Mouse (Mus musculus): ENCODE data around the gene Ddc.

The Ddc gene

GRCm38 (mm10) chr11:11841590-11841989 lies 56.4 kb downstream of the Ddc start:
- no peak for DNase-seq

DNA sequence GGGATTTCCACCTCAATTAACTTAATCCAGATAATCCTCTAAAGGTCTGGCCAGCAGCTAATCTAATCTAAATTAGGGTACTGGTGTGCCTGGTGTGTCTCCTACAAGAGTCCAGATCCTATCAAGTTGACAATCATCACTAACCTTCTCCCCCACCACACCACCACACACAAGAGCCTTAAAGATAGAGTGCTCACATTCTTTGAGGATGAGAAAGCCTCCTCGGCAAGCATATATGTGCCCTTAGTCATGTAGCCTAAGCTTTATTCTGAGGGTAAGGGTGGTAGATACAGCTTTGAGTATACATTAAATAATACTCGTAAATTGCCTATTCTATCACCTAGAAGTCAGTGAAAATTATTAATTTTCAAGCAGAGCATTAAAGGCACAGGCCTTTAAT lies 57.2 kb downstream of the Ddc start:
- no peak for DNase-seq

DNA sequence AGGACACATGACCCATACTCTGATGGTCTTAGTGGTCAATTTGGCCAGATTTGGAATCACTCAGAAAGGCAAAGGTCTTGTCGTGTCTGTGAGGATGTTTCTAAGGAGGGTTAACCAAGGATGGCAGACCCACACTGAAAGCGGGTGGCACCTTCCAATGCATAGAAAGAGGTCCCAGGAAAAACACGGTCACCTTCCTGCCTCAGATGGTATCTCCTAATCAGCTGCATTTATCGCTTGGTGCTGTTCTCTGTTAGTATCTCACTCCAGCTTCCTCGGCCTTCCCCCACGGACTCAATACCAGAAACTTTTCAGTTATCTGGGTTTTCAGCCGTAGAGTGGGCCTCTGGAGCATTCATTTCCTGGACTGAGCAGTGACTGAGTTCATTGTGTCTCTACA lies 58.1 kb downstream of the Ddc start:
- no peak for DNase-seq

- no peak for DNase-seq
Measured at GRCm38 (mm10) chr11:11837384-11837783, 60.6 kb downstream of the Ddc start.

DNA sequence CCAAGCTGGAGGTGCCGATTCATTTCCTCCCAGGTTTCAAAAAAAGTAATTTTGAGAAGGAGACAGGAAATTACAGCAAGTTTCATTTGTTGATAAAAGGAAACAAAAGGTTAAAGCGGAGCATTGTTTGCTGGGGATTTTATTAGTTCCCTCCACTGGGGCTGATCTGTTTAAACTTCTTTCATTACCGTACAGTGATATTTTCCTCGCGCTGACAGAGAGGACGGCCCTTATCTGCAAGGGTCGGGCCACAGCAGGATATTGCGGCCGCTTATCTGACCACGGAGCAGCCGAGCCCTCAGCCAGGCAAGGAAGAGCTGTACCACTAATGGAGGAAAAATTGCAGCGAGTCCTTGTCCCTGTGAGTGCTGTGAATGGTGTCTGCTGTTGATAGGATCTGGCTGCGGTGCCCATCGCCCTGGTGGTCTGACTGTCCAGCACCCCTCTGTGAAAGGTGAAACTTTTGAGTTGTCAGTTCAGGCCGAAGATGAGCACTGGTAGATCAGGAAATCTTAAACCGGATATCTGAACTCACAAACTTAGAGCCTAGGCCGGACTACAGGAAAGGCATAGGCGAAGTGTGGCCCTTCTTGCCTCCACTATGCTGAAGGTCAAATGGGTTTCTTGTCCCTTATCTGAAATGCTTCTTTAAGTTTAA lies 61.1 kb downstream of the Ddc start:
- peak in 1 of 2 experiments; percentile 4 for DNase-seq

GRCm38 (mm10) chr11:11836262-11836661 lies 61.7 kb downstream of the Ddc start:
- DNase-seq: no peak

DNA sequence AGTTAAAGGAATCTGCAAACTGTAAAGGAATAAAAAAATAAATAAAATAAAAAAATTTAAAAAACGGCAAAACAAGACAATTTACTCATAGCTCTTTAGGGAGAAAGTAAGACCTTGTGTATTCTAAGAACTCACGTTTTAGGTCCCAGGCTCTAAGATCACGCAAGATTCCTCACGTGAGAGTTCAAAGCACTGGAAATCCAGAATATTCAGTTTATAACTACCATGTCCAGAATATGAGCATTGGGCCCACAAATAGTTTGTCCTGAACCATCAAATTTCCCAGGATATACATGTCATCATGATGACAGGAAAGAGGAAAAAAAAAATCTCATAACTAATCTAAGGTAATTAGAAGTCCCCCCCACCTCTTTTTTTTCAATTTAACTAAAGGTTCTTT lies 62.2 kb downstream of the Ddc start:
- DNase-seq: no peak

DNA sequence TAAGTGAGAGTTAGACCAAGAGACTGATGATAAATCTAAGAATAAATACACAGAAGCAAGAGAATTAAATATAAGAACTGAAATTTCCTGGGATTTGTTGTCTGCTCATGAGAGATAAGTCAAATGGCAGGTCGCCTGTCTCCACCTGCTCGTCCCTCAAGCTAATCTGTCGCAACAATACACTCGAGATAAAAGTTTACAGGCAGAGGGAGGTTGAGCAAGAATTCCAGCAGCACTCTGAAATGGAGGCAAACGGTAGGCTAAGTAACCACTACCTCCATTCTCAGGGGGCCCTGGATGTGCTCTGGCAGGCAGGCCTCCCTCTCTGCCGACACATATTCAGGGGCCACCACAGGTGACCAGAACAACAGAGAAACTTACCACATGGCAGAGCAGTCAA lies 62.6 kb downstream of the Ddc start:
- DNase-seq: no peak

DNA sequence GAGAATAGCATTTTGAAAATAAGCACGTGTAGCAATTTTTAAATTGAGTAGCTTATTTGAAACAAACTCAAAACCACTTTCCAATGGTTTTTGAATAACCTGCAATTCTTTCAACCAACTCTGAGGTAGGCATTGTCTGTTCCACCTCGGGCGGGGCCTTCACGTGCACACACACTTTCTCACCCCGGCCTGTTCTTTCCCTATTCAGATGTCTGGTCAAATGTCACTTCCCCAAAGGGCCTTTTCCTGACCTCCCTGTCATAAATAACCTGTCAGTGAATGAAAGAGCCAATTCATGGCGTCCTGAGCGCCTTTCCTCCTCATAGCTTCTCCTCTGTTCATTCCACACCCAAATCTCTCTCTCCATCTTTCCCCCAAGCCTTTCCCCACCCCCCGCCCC lies 64.8 kb downstream of the Ddc start:
- DNase-seq: no peak

GRCm38 (mm10) chr11:11832755-11833084 lies 65.2 kb downstream of the Ddc start:
- no peak for DNase-seq

- DNase-seq: no peak
Measured at GRCm38 (mm10) chr11:11831940-11832754, 65.8 kb downstream of the Ddc start.

DNA sequence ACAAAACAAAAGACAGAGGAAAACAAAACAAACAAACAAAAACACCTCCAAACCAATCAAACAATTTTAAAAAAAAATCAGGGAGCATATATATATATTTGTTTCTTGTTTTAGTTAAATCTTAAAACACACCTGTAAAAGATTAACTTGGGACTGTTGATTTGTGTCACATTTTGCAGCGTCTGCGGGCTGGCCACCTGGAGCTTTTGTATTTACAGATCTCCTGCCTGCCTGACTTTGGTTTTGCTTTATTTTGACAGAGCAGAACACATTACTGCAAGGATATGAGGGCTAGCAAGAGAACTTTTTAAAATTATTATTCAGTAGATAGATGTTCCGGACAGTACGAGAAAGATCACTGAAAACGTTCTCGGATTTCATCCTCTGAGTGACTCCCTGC lies 66.4 kb downstream of the Ddc start:
- no peak for DNase-seq

DNA sequence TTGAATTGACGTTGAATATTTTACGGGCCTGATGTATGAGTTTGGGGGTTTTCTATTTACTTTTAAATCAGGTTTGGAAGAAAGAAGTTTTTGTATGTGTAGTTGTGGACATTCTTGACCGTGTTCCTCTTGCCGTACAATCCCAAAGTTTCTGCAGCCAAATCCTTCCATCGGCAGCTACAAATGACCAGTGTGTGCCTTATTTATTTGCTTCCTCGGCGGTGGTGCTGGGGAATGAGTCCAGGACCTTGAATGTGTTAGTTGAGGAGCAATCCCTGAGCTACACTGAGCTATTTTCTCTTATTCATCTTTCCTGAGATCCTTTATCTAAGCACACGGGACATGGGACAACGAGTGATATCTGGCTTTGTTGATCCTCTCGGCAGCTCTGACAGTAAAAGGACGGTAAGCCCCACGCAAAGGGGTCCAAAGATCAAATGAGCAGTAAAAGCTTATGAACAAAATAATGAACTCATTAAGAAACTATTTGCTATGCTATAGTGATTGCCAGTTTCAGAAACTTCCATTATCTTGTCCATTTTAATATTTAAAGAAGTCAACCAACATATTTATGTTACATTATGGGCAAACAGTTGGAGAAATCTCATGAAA lies 67.0 kb downstream of the Ddc start:
- DNase-seq: no peak

- no peak for DNase-seq
Measured at GRCm38 (mm10) chr11:11829161-11830000, 68.6 kb downstream of the Ddc start.

DNA sequence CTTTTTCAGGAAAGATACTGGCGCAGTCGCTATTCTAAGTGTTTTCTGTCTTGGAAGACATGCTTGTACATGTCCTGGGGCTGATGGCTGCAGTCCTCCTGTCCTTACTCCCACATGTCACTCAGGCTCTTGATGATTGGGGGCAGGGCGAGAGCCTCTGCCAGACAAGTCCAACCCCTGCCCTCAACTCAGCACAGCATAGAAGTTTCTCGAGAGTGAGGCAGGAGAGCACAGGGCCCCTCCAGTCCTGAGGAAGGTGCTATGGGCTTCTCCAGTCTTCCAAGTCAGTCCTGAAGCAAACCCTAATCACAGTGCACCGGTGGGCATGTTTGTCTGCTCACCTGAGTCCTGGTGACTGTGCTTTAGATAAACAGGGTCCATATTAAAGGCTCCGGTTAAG lies 69.2 kb downstream of the Ddc start:
- DNase-seq: no peak

DNA sequence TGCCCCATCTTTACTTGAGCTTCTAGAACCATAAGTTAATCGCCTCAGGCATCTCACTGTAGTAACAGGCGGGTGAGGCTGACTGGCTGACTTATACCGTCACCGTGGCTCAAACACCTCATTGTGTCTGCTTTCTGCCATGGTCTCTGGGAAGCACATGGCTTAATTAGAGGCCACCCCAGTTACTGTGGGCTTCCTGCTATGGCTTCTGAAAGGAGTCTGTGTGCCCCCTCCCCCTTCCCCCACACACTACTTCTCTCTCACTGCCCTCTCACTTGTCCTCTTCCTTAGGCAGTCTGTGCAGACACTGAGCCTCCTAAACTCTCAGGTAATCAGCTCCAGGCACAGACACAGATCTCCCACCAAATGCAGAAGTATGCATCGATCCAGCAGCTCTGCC lies 69.7 kb downstream of the Ddc start:
- no peak for DNase-seq

- no peak for DNase-seq
Measured at GRCm38 (mm10) chr11:11826475-11826874, 71.5 kb downstream of the Ddc start.

- DNase-seq: no peak
Measured at GRCm38 (mm10) chr11:11825670-11826069, 72.3 kb downstream of the Ddc start.

DNA sequence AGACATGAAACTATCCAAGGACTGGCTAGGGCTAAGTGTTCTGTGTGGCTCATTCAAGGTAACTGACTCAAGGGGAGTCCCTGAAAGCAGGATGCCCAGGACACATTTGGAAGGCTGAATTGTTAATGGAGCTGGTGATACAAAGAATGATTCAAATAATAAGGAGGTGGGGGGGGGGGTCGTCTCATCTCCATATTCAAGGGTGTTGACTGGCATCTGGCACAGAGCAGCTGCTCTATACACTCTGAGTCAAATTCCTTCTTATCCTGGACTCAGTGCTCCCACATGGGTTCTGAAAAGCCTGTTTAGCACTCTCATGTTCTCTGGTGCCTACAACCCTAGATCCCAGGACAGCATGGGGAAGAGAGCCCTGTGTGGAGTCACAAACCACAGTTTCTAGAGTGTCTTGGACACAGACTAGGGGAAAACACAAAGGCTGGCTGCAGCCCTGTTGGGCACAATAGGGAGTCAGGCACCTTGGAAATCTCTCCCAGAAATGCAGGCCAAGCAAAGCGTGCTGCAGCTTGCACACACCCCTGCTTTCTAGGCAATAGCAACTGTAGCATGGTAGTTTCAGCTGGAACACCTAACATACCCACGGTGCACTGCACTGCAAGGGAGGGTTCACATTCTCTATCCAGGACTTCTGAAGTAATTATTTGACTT lies 72.8 kb downstream of the Ddc start:
- DNase-seq: no peak

GRCm38 (mm10) chr11:11823980-11824911 lies 73.7 kb downstream of the Ddc start:
- no peak for DNase-seq

Data from spleen, adult 18-20 months (tissue).